Mouse (Mus musculus): Measurements from ENCODE around the gene Tsc22d1.

GRCm38 (mm10) chr14:76523344-76523743 lies 108.6 kb downstream of the Tsc22d1 start:
- TF ChIP-seq POLR2A (IDR thresholded peaks at IDR 0.05; ENCODE audit: extremely low read depth, insufficient read depth, low read length) (no peak), CTCF (IDR thresholded peaks at IDR 0.05; ENCODE audit: low read depth, low read length) (no peak)

Data from liver, adult 2 months (tissue).